29 mouse cellular contexts compared by ENCODE assay signal in the genomic region with DNA sequence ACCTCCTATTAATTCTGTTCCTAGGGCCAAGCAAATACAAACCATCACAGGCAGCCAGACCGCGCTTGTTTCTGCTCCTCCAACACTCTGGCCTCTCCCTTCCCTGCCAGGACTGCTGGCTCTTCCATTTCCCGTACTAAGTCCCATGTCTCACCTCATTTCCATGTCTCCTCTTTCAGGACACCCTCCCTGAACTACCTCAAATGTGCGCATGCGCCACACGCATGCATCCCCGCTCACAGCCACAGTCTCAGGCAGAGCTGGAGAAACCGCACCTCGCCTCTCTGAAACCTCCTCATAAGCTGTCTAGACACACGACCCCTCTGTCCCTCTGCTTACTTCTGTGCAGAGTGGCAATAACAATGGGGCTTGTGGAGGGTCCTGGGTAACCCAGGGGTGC. TPM values are rescaled to one million over a fixed set of nuclear protein-coding genes. Genes with fewer than 3 reads are reported as not detected.
"Had no signal": no experiment of that assay in that cellular context is flagged by ENCODE, and none has a peak within 500 bp of the region (broad histone marks: within the 10 kb centered on the region; RNA-seq: fewer than 3 reads in every experiment).

No protein-coding gene starts in this region.

- H3K9ac ChIP-seq: embryonic facial prominence, embryonic 12.5 days; embryonic facial prominence, embryonic 13.5 days; embryonic facial prominence, embryonic 15.5 days; forebrain, embryonic 12.5 days; forebrain, embryonic 13.5 days; forebrain, embryonic 15.5 days; forebrain, postnatal 0 days had no signal

- DNase-seq: cerebellum, postnatal 10 days; cerebellum, postnatal 14 days; cerebellum, postnatal 25 days; cerebellum, postnatal 36 days; embryo, embryonic 11 days; forebrain, postnatal 0 days; gastrocnemius, adult 2 months; gastrocnemius, postnatal 10 days; gastrocnemius, postnatal 14 days; gastrocnemius, postnatal 25 days; gastrocnemius, postnatal 36 days; heart, adult 11 months; heart, adult 18-20 months; heart, adult 2 months had no signal

- H3K4me2 ChIP-seq: embryonic facial prominence, embryonic 12.5 days; embryonic facial prominence, embryonic 13.5 days; embryonic facial prominence, embryonic 15.5 days; forebrain, embryonic 12.5 days; forebrain, embryonic 13.5 days; forebrain, embryonic 15.5 days; heart, embryonic 11.5 days had no signal

- H3K4me1 ChIP-seq: forebrain, embryonic 12.5 days; forebrain, embryonic 13.5 days; forebrain, embryonic 15.5 days had no signal

- H3K27me3 ChIP-seq: embryonic facial prominence, embryonic 12.5 days; embryonic facial prominence, embryonic 13.5 days; embryonic facial prominence, embryonic 15.5 days; forebrain, embryonic 12.5 days; forebrain, embryonic 13.5 days; forebrain, embryonic 15.5 days had no signal

- ATAC-seq: forebrain, embryonic 13.5 days; forebrain, embryonic 14.5 days; forebrain, embryonic 15.5 days; forebrain, embryonic 16.5 days; forebrain, postnatal 0 days had no signal

- H3K36me3 ChIP-seq: embryonic facial prominence, embryonic 10.5 days; embryonic facial prominence, embryonic 12.5 days; embryonic facial prominence, embryonic 13.5 days; embryonic facial prominence, embryonic 15.5 days; forebrain, embryonic 10.5 days; forebrain, embryonic 12.5 days; forebrain, embryonic 15.5 days; heart, embryonic 10.5 days had no signal

- H3K9me3 ChIP-seq: embryonic facial prominence, embryonic 10.5 days; embryonic facial prominence, embryonic 12.5 days; embryonic facial prominence, embryonic 13.5 days; embryonic facial prominence, embryonic 15.5 days; forebrain, embryonic 10.5 days; forebrain, embryonic 12.5 days; forebrain, embryonic 13.5 days; forebrain, embryonic 15.5 days; heart, embryonic 10.5 days had no signal

- H3K4me3 ChIP-seq: embryonic facial prominence, embryonic 10.5 days; embryonic facial prominence, embryonic 12.5 days; embryonic facial prominence, embryonic 13.5 days; embryonic facial prominence, embryonic 15.5 days; erythroblast, embryonic 14.5 days; forebrain, embryonic 10.5 days; forebrain, embryonic 12.5 days; forebrain, embryonic 13.5 days; forebrain, embryonic 15.5 days; gastrocnemius, adult 2 months; heart, adult 2 months; heart, embryonic 10.5 days had no signal

- H3K27ac ChIP-seq: embryonic facial prominence, embryonic 10.5 days; embryonic facial prominence, embryonic 12.5 days; embryonic facial prominence, embryonic 13.5 days; embryonic facial prominence, embryonic 15.5 days; forebrain, embryonic 10.5 days; forebrain, embryonic 12.5 days; forebrain, embryonic 13.5 days; forebrain, embryonic 15.5 days; gastrocnemius, adult 2 months; heart, adult 2 months; heart, embryonic 10.5 days had no signal

RNA-seq across cellular contexts. Expression of gene Cdh23, which starts 43.2 kb away (rescaled TPM):
- total RNA-seq: common myeloid progenitor, adult 5-6 weeks; granulocyte monocyte progenitor cell, adult 5-6 weeks had no signal
